Mouse (Mus musculus): ENCODE results near the gene Fxyd7.

DNA sequence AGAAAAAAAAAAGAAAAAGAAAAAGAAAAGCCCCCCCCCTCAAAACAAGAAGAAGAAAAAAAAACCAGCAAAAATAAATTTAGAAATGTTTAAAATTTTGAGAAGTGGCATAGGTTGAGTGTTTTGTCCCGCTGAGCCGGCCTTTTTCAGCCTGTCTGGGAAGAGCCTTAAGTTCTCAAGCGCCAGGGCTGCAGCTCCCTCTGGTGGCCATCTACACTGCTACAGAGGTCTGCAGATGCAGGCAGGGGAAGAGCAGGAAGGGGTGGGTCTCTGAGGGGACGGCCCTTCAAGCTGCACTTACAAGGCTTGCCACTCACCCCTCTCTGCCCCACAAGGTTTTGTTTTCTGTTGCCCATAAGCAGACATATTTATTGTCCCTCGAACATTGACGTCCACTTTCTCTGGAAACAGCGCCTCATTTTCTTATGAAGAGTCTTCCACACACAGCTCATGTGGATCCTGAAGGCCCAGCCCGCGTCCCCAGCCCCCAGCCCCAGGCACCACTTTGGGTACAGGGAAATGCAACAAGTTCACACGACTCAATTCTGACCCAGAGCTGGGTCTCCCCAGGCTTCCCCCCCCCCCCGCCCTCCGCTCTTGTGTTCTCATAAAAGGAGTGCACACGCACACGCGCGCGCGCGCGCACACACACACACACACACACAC, 46.4 kb upstream of the Fxyd7 start:
- TF ChIP-seq GATA1 (IDR thresholded peaks at IDR 0.05; ENCODE audit: low read length) (no peak), TAL1 (IDR thresholded peaks at IDR 0.05; ENCODE audit: low read length) (no peak)
